Mouse (Mus musculus) C2C12 (cell line): ENCODE measurements around the gene Gm42688.

Experiments
- CTCF ChIP-seq: IDR thresholded peaks from one replicate; pipeline ENCODE4 v1.5.1; 2011; ENCODE audit not compliant: control insufficient read depth, insufficient read depth, insufficient read length
- MYOG ChIP-seq: IDR thresholded peaks from one replicate; pipeline ENCODE4 v1.6.1; 2011; ENCODE audit not compliant: control insufficient read depth, insufficient read length; ENCODE audit errors: extremely low read depth

- TF ChIP-seq MYOG (no peak), CTCF (no peak)
These were observed 14.1 kb upstream of the Gm42688 start for GRCm38 (mm10) chr6:83087205-83087925.
